ENCODE assay signal across 9 mouse cellular contexts in the genomic region with DNA sequence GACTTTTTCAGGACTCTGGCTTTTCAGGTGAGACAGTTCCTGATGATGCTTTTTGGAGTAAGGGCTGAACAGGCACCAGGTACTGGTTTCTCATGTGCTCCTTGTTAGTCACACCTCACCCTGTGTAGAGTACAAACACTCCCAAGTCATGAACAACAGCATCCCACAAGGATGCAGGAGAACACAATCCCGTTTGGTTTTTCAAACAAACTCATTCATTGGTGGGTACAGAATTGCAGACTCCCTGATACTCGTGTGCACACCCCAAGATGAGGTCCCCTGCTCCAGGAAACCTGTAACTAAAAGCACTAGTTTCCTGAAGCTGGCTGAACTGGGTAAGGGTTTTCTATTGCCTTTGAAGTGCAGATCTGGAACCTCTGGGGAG.
DNase-seq lines count a peak whose midpoint lies in the region; ATAC-seq and TF ChIP-seq lines count a peak whose summit lies in the region.
"Had no signal": no experiment of that assay in that cellular context is flagged by ENCODE, and none has a peak within 500 bp of the region (broad histone marks: within the 10 kb centered on the region; RNA-seq: fewer than 3 reads in every experiment).

No protein-coding gene starts in this region.

- no peaks in the 10 kb centered on the region for H3K9me3 ChIP-seq in neural tube, embryonic 12.5 days

- peak overlapping the region; percentile 67 for H3K27ac ChIP-seq in left cerebral cortex, adult 2 months
- peak overlapping the region; percentile 94 for H3K27ac ChIP-seq in embryonic fibroblast, embryonic 13.5 days (ENCODE audit: insufficient read depth, low read length)
- no peak overlapping the region for H3K27ac ChIP-seq in neural tube, embryonic 12.5 days

- ATAC-seq in neural tube, embryonic 12.5 days (ENCODE audit: low FRiP score, low read depth) = no peak

- 0 out of 2 replicates have a peak overlapping the region, but pooled peaks have one; percentile 29 for H3K9ac ChIP-seq in neural tube, embryonic 12.5 days

- no peak for DNase-seq in left cerebral cortex, adult 2 months (ENCODE audit: extremely low spot score in 1 of 2, low spot score in 2 of 2)
- DNase-seq in left cerebral cortex, postnatal 14 days (ENCODE audit: low spot score in 2 of 2) = no peak
- DNase-seq in induced T-regulatory cell, adult 2 months (ENCODE audit: low read depth) = peak; percentile 26
- DNase-seq in thymus, postnatal 10 days (ENCODE audit: low spot score in 2 of 2) = no peak
- DNase-seq in ovary, postnatal 10 days (ENCODE audit: low spot score) = no peak
- DNase-seq in layer of hippocampus, postnatal 25 days (ENCODE audit: extremely low spot score in 1 of 2, low spot score in 1 of 2) = no peak

- H3K4me3 ChIP-seq in left cerebral cortex, adult 2 months = no peak overlapping the region
- no peak overlapping the region for H3K4me3 ChIP-seq in embryonic fibroblast, embryonic 13.5 days (ENCODE audit: insufficient read depth, low read length)
- no peak overlapping the region for H3K4me3 ChIP-seq in neural tube, embryonic 12.5 days

- peaks cover 14% of the 10 kb centered on the region for H3K4me1 ChIP-seq in embryonic fibroblast, embryonic 13.5 days (ENCODE audit: control insufficient read depth, insufficient read depth, low read length)
- H3K4me1 ChIP-seq in neural tube, embryonic 12.5 days = peaks cover 11% of the 10 kb centered on the region

- H3K4me2 ChIP-seq in neural tube, embryonic 12.5 days (replicated peaks) = peak overlapping the region; percentile 37; the same call in 1 of the 2 replicates

- H3K27me3 ChIP-seq in neural tube, embryonic 12.5 days (replicated peaks) = no peaks in the 10 kb centered on the region
- H3K27me3 ChIP-seq: megakaryocyte, embryonic 14.5 days had no signal

- H3K36me3 ChIP-seq in neural tube, embryonic 12.5 days = no peaks in the 10 kb centered on the region

- intact Hi-C loops in left cerebral cortex, adult 2 months (cut with DNase I) = no loop called here
- intact Hi-C loops in left cerebral cortex, postnatal 14 days (cut with DNase I) = no loop called here

- no peak for TF ChIP-seq POLR2A in embryonic fibroblast, embryonic 13.5 days (IDR thresholded peaks at IDR 0.05; ENCODE audit: low read depth, low read length)

- 39% methylated on average over 2 of the region's 2 CpGs for WGBS in neural tube, embryonic 12.5 days

- TF ChIP-seq CTCF in left cerebral cortex, adult 2 months (IDR thresholded peaks at IDR 0.05) = no peak
- no peak for TF ChIP-seq CTCF in embryonic fibroblast, embryonic 13.5 days (IDR thresholded peaks at IDR 0.05; ENCODE audit: borderline replicate concordance, insufficient read depth, low read length)
